Mouse (Mus musculus) liver, embryonic 14.5 days (tissue): ENCODE data around the gene Nacc2. TPM values are rescaled to one million over a fixed set of nuclear protein-coding genes. Genes with fewer than 3 reads are reported as not detected.

Source experiments
- ATAC-seq: fragments of 200-750 bp; cut with Nextera tagmentation; 2 replicates; pipeline ENCODE4 v1.8.0; 2017; ENCODE audit warnings: moderate number of reproducible peaks, mild to moderate bottlenecking, moderate library complexity; ENCODE audit not compliant: insufficient read depth
- DNase-seq, 3 experiments: peaks; one replicate each; pipeline ENCODE4 v3.0.0-alpha.2; 2012 to 2013; ENCODE audit warnings: low read depth in 3 of 3, low spot score in 3 of 3
- H3K27ac ChIP-seq: fragments of 300-500 bp; sonication (generic); 2 replicates; pipeline ENCODE4 v1.5.1; 2014; ENCODE audit warnings: moderate library complexity, mild to moderate bottlenecking, control low read depth, inconsistent platforms
- H3K27me3 ChIP-seq: fragments of 300-500 bp; sonication (generic); 2 replicates; pipeline ENCODE4 v1.6.1; 2014; ENCODE audit warnings: mild to moderate bottlenecking, low read length, moderate library complexity; ENCODE audit not compliant: control insufficient read depth, insufficient read depth
- H3K36me3 ChIP-seq: fragments of 300-500 bp; sonication (generic); replicated peaks from 2 replicates; pipeline ENCODE4 v1.6.1; 2014; ENCODE audit warnings: low read depth; ENCODE audit not compliant: control insufficient read depth, insufficient read depth
- H3K4me1 ChIP-seq, 2 experiments: fragments of 200-500 bp in 1 of 2; fragments of 300-500 bp in 1 of 2; sonication (generic) in 1 of 2; replicated peaks; 2 replicates each; pipeline ENCODE4 v1.6.1; 2012 to 2014; ENCODE audit warnings: antibody characterized with exemption in 1 of 2, inconsistent platforms in 1 of 2, low read length in 1 of 2; ENCODE audit not compliant: control insufficient read depth in 2 of 2, insufficient read depth in 2 of 2
- H3K4me2 ChIP-seq: fragments of 300-500 bp; sonication (generic); 2 replicates; pipeline ENCODE4 v1.6.1; 2014; ENCODE audit warnings: low read depth, mild to moderate bottlenecking, control low read depth, moderate library complexity
- H3K4me3 ChIP-seq, 2 experiments: fragments of 200-500 bp in 1 of 2; fragments of 300-500 bp in 1 of 2; sonication (generic) in 1 of 2; 2 replicates each; pipeline ENCODE4 v1.5.1; 2012 to 2014; ENCODE audit warnings: low read depth in 2 of 2, low read length in 2 of 2, mild to moderate bottlenecking in 2 of 2, control low read depth in 1 of 2, inconsistent platforms in 1 of 2, moderate library complexity in 1 of 2; ENCODE audit not compliant: insufficient read depth in 1 of 2
- H3K9ac ChIP-seq: fragments of 300-500 bp; sonication (generic); replicated peaks from 2 replicates; pipeline ENCODE4 v1.6.1; 2014; ENCODE audit warnings: mild to moderate bottlenecking, control low read depth, moderate library complexity
- H3K9me3 ChIP-seq: fragments of 300-500 bp; sonication (generic); 2 replicates; pipeline ENCODE4 v1.6.1; 2016; ENCODE audit warnings: low read length, mixed read lengths; ENCODE audit not compliant: control insufficient read depth
- CTCF ChIP-seq: IDR thresholded peaks from 2 replicates; pipeline ENCODE4 v1.5.1; 2016; ENCODE audit warnings: antibody characterized with exemption, low read depth, control low read depth
- EP300 ChIP-seq: IDR thresholded peaks from 2 replicates; pipeline ENCODE4 v1.6.1; 2016; ENCODE audit warnings: antibody characterized with exemption, low read depth
- WGBS: fragments of 180-500 bp; shearing (Covaris S2); extraction: QIAGEN DNeasy Blood & Tissue Kit; methylation state at CpG from one replicate; pipeline ENCODE4 v1.1.7; 2014; ENCODE audit not compliant: insufficient replicate concordance; 5-methylcytosine and 5-hydroxymethylcytosine counted together
- polyA plus RNA-seq, 2 experiments: library from polyadenylated mRNA; depleted of rRNA in 1 of 2; stranded (reverse) in 1 of 2; unstranded in 1 of 2; fragments of >200 nt; fragmentation: Nextera tagmentation in 1 of 2; extraction: Ambion mirVana in 1 of 2; gene quantifications; 2 replicates each; pipeline versions ENCODE4 v1.2.1 to v1.2.3; 2012 to 2014

Nacc2 gene
- polyA plus RNA-seq, 2 experiments: 1.4 to 2.4 TPM

DNA sequence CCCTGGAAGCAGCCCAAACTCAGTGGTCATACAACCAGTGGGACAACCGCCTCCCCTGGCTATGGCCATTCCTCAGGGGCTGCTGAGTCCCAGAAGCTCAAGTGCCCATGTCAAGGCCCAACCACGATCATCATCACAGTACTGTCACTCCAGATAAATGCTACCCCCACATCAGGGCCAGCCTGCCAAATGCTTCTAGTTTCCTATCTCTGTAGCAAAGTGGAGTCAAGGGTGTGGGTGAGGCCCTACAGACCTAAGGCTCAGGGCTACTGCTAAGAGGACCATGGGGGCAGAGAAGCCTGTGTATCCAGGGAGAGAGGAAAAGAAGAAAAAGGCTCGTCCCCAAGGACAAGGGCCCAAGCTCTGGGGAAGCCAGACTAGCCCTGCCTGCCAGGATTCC, 6.5 kb downstream of the Nacc2 start:
- no peak overlapping the region for H3K4me3 ChIP-seq
- no peak overlapping the region for H3K27ac ChIP-seq
- no peak for TF ChIP-seq EP300
- no peak for TF ChIP-seq CTCF
- H3K9ac ChIP-seq: no peak overlapping the region
- ATAC-seq (peak; percentile 51; the same call in 1 of the 2 replicates), DNase-seq (no peak)
- no peaks in the 10 kb centered on the region for H3K9me3 ChIP-seq
- H3K4me1 ChIP-seq: peaks cover 7 to 12% of the 10 kb centered on the region in 2 experiments; a peak in 2 of 4 replicates
- WGBS: 41% methylated on average over 3 of the region's 3 CpGs
- H3K36me3 ChIP-seq: no peaks in the 10 kb centered on the region
- peaks cover 13% of the 10 kb centered on the region for H3K27me3 ChIP-seq
- H3K4me2 ChIP-seq: no peak overlapping the region; the same call in 1 of the 2 replicates

DNA sequence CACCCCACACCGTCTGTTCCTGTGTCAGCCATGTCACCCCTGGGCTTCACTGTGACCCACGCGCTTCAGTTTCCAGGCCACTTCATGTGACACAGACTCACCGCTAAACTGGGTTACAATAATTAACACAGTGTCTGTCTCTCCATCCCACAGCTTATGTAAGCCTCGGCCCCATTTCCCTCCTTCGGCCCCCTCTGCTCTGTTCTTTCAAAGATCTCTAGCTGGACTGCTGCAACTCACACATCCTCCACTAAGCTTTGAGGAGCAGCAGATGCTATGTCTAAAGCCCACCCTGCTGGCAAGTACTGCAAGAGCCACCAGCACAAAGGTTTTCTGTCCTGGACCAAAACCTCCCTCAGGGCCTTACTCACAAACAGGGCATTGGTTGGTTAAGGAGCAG, 7.8 kb downstream of the Nacc2 start:
- Histone ChIP-seq H3K4me2 (no peak overlapping the region), H3K9ac (no peak overlapping the region), H3K36me3 (no peaks in the 10 kb centered on the region), H3K4me3 (no peak overlapping the region), H3K4me1 (peaks cover 7 to 12% of the 10 kb centered on the region in 2 experiments; a peak in 2 of 4 replicates), H3K27me3 (no peaks in the 10 kb centered on the region), H3K9me3 (no peaks in the 10 kb centered on the region), H3K27ac (no peak overlapping the region)
- WGBS: 80% methylated on average over 6 of the region's 6 CpGs
- TF ChIP-seq EP300 (no peak), CTCF (no peak)
- DNase-seq: no peak
- no peak for ATAC-seq

DNA sequence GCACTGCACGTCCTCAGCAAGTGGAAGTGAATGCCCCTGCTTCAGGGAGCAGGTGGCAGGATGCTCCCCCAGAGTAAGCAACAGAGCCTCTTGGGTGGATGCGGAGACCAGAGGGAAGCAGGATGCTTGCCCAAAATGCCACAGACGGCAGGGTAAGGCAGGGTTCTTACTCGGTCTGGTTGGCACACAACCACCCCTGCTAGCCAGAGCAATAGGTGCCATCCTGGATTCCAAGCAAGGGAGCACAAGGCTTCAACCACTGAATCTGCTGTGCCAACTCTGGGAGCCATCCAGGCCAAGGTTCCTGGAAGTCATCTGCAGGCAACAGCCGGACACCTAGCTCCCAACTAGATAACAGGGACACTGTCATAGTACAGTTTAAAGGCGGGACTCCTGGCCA, 14.8 kb downstream of the Nacc2 start:
- no peaks in the 10 kb centered on the region for H3K4me1 ChIP-seq
- no peak overlapping the region for H3K9ac ChIP-seq
- 64% methylated on average over 6 of the region's 6 CpGs for WGBS
- no peaks in the 10 kb centered on the region for H3K27me3 ChIP-seq
- DNase-seq (no peak), ATAC-seq (no peak)
- H3K36me3 ChIP-seq: no peaks in the 10 kb centered on the region
- no peak overlapping the region for H3K27ac ChIP-seq
- TF ChIP-seq CTCF (no peak), EP300 (no peak)
- no peak overlapping the region for H3K4me3 ChIP-seq
- no peak overlapping the region for H3K4me2 ChIP-seq
- H3K9me3 ChIP-seq: no peaks in the 10 kb centered on the region

DNA sequence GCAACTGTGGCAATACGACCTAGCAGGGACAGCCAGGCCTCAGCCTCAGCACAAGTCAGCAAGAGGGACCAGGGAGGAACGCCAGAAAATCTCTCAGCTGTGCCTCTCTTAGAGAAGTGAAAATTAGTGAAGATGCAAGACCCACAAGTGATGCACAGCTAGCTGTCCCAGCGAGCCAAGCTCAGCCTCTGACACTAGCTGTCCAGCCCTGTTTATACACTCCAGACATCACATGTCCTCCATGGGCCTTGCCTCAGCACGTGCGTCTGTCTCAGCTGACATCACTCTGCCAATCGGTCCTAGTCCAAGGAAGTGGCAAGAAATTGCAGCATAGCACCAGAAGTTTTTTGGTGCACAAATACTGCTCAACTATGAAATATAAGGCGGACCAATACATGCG, 16.0 kb downstream of the Nacc2 start:
- no peak for TF ChIP-seq EP300
- no peak for TF ChIP-seq CTCF
- H3K9ac ChIP-seq: no peak overlapping the region
- 68% methylated on average over 8 of the region's 8 CpGs for WGBS
- no peaks in the 10 kb centered on the region for H3K4me1 ChIP-seq
- ATAC-seq: no peak
- no peak overlapping the region for H3K4me2 ChIP-seq
- no peaks in the 10 kb centered on the region for H3K9me3 ChIP-seq
- DNase-seq: no peak
- H3K4me3 ChIP-seq: no peak overlapping the region
- H3K27ac ChIP-seq: no peak overlapping the region
- no peaks in the 10 kb centered on the region for H3K27me3 ChIP-seq
- H3K36me3 ChIP-seq: no peaks in the 10 kb centered on the region

DNA sequence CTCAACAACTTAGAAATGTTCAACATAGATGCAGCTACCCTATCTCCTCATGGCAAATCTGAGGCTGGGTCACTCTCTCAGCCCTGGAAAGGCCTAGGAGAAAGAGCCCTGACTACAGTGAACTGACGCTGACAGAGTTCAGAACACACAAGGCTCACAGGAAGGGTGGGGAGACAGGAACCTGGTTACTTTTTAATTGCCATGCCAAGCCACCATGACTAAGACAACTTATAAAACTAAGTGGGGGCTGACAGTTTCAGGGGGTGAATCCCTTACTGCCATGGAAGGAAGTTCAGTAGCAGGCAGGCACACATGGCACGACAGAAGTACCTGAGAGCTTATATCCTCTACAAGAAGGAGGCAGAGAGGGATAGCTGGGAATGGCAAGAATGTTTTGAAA, 16.8 kb downstream of the Nacc2 start:
- no peak overlapping the region for H3K9ac ChIP-seq
- H3K9me3 ChIP-seq: no peaks in the 10 kb centered on the region
- DNase-seq (no peak), ATAC-seq (no peak)
- no peaks in the 10 kb centered on the region for H3K27me3 ChIP-seq
- no peaks in the 10 kb centered on the region for H3K4me1 ChIP-seq
- TF ChIP-seq CTCF: no peak
- TF ChIP-seq EP300: no peak
- H3K4me2 ChIP-seq: no peak overlapping the region
- H3K36me3 ChIP-seq: no peaks in the 10 kb centered on the region
- H3K4me3 ChIP-seq: no peak overlapping the region
- WGBS: 73% methylated on average over 2 of the region's 2 CpGs
- no peak overlapping the region for H3K27ac ChIP-seq
